In genomic region chr5:125319057-125319800, GRCm38 (mm10) we compare ENCODE assay signal across 9 mouse cellular contexts. TPM values are rescaled to one million over a fixed set of nuclear protein-coding genes. Genes with fewer than 3 reads are reported as not detected.
DNase-seq lines count a peak whose midpoint lies in the region; ATAC-seq lines count a peak whose summit lies in the region.
"Had no signal": no experiment of that assay in that cellular context is flagged by ENCODE, and none has a peak within 500 bp of the region (broad histone marks: within the 10 kb centered on the region; RNA-seq: fewer than 3 reads in every experiment).

No protein-coding gene starts in this region.

- DNase-seq in kidney, adult 11 months = peak; percentile 60
- peak; percentile 16 to 20 for DNase-seq in gastrocnemius, adult 8-10 months (ENCODE audit: low spot score in 2 of 2)
- DNase-seq in heart, postnatal 4 days = peak; percentile 69
- DNase-seq in lung, postnatal 25 days (ENCODE audit: low spot score) = peak; percentile 70
- DNase-seq in testis, postnatal 10 days (ENCODE audit: low spot score) = no peak
- DNase-seq in B cell, adult 2 months = no peak
- no peak for DNase-seq in urinary bladder, postnatal 25 days (ENCODE audit: low spot score)

- H3K9me3 ChIP-seq in kidney, embryonic 14.5 days (ENCODE audit: control insufficient read depth, low read length) = no peaks in the 10 kb centered on the region
- H3K9me3 ChIP-seq: embryonic facial prominence, embryonic 12.5 days had no signal

- no peak overlapping the region for H3K4me3 ChIP-seq in kidney, embryonic 14.5 days (ENCODE audit: low read length)
- H3K4me3 ChIP-seq: embryonic facial prominence, embryonic 12.5 days had no signal

- H3K9ac ChIP-seq in kidney, embryonic 14.5 days (ENCODE audit: low read depth, low read length) = no peak overlapping the region
- H3K9ac ChIP-seq: embryonic facial prominence, embryonic 12.5 days had no signal

- no peak for ATAC-seq in kidney, embryonic 14.5 days (ENCODE audit: low FRiP score, low TSS enrichment)

- no peaks in the 10 kb centered on the region for H3K36me3 ChIP-seq in kidney, embryonic 14.5 days (ENCODE audit: control insufficient read depth, insufficient read depth, low read length)
- H3K36me3 ChIP-seq: embryonic facial prominence, embryonic 12.5 days had no signal

- H3K27me3 ChIP-seq in kidney, embryonic 14.5 days (ENCODE audit: control insufficient read depth, insufficient read depth, low read length) = no peaks in the 10 kb centered on the region
- H3K27me3 ChIP-seq: embryonic facial prominence, embryonic 12.5 days had no signal

- no peak overlapping the region for H3K4me2 ChIP-seq in kidney, embryonic 14.5 days (replicated peaks; ENCODE audit: low read depth, low read length)
- H3K4me2 ChIP-seq: embryonic facial prominence, embryonic 12.5 days had no signal

- 89% methylated on average over 16 of the region's 16 CpGs for WGBS in kidney, embryonic 14.5 days

- no peak overlapping the region for H3K27ac ChIP-seq in kidney, embryonic 14.5 days (ENCODE audit: low read depth, low read length)
- H3K27ac ChIP-seq: embryonic facial prominence, embryonic 12.5 days had no signal

- H3K4me1 ChIP-seq in kidney, embryonic 14.5 days (ENCODE audit: control insufficient read depth, insufficient read depth, low read length) = peaks cover 3% of the 10 kb centered on the region; the same call in 1 of the 2 replicates
- H3K4me1 ChIP-seq: embryonic facial prominence, embryonic 12.5 days had no signal

RNA-seq across cellular contexts. Expression of gene Scarb1, which starts 21.7 kb away (rescaled TPM):
- 34.8 and 48.8 TPM in 2 replicates for polyA plus RNA-seq in kidney, embryonic 14.5 days (2014; fragmentation: Nextera tagmentation; extraction: Ambion mirVana)
- total RNA-seq in gastrocnemius, adult 8-10 months (2022) = 10 to 100 TPM; 11.1 to 19.0 (median 13.3) TPM
- 10 to 100 TPM; 65.7 to 67.0 TPM for total RNA-seq in heart, postnatal 4 days (2021)

Comparison
In these comparisons a context has a peak if more than half of its experiments do, and no peak if none do; other contexts are left out.
1. DNase-seq: peak in kidney, adult 11 months (single experiment), gastrocnemius, adult 8-10 months (2 of 2), heart, postnatal 4 days (single experiment) and lung, postnatal 25 days (single experiment); none in testis, postnatal 10 days (single experiment), B cell, adult 2 months (0 of 2) and urinary bladder, postnatal 25 days (single experiment).